Mouse (Mus musculus): ENCODE results near the gene Ophn1.

DNA sequence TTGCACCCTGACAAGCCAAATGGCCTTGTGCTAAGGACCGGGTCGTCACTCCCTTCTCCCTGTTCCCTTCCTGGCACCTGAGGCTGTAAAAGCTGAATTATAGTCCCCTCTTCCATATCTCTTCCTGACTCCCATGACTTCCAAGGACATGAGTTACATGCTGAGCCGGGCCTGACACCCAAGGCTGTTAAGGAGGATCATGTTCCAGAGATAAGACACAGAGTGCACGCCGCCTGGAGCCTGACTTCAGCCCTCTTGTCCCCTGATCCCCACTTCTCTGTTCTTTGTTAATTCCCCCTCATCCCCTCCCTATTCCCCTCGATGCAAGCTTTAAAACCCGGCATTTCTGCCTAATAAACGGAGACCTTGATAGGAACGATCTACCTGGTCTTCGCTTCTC, 167.8 kb downstream of the Ophn1 start:
- TF ChIP-seq CTCF (IDR thresholded peaks at IDR 0.05; ENCODE audit: low read depth), result no peak
- TF ChIP-seq EP300 (optimal IDR thresholded peaks at IDR 0.05), result no peak
